11 mouse cellular contexts compared by ENCODE assay signal in genomic region chrX:152146691-152147090, GRCm38 (mm10). TPM values are rescaled to one million over a fixed set of nuclear protein-coding genes. Genes with fewer than 3 reads are reported as not detected.
DNase-seq lines count a peak whose midpoint lies in the region; ATAC-seq and TF ChIP-seq lines count a peak whose summit lies in the region.
"Had no signal": no experiment of that assay in that cellular context is flagged by ENCODE, and none has a peak within 500 bp of the region (broad histone marks: within the 10 kb centered on the region; RNA-seq: fewer than 3 reads in every experiment).

No protein-coding gene starts in this region.

- WGBS in forebrain, postnatal 0 days, result 64% methylated on average over 2 of the region's 2 CpGs
- WGBS in forebrain, embryonic 10.5 days, result 79% methylated on average over 2 of the region's 2 CpGs
- 65% methylated on average over 2 of the region's 2 CpGs for WGBS in midbrain, postnatal 0 days

- no peaks in the 10 kb centered on the region for H3K36me3 ChIP-seq in forebrain, postnatal 0 days (ENCODE audit: insufficient read depth)
- H3K36me3 ChIP-seq in forebrain, embryonic 10.5 days (replicated peaks), result no peaks in the 10 kb centered on the region
- no peaks in the 10 kb centered on the region for H3K36me3 ChIP-seq in midbrain, postnatal 0 days (ENCODE audit: insufficient read depth, low read length)
- H3K36me3 ChIP-seq: embryonic facial prominence, embryonic 12.5 days; limb, embryonic 12.5 days had no signal

- intact Hi-C loops in left cerebral cortex, adult 2 months (cut with DNase I), result loop anchor here (2.0 to 5.0 kb wide), 5 partner anchors 16 to 144 kb away; partner anchors contain the start of genes Hsd17b10, Ribc1 and Smc1a

- TF ChIP-seq CTCF in forebrain, postnatal 0 days (IDR thresholded peaks at IDR 0.05; ENCODE audit: low read depth), result no peak
- no peak for TF ChIP-seq CTCF in left cerebral cortex, adult 2 months (IDR thresholded peaks at IDR 0.05)
- TF ChIP-seq CTCF in midbrain, postnatal 0 days (IDR thresholded peaks at IDR 0.05), result no peak

- H3K4me3 ChIP-seq in forebrain, postnatal 0 days (ENCODE audit: low read depth, low read length), result no peak overlapping the region
- H3K4me3 ChIP-seq in forebrain, embryonic 10.5 days, result no peak overlapping the region
- peak overlapping the region; percentile 65 for H3K4me3 ChIP-seq in left cerebral cortex, adult 2 months
- H3K4me3 ChIP-seq in midbrain, postnatal 0 days (ENCODE audit: low read depth, low read length), result peak overlapping the region; percentile 64
- H3K4me3 ChIP-seq: embryonic facial prominence, embryonic 12.5 days; limb, embryonic 12.5 days had no signal

- H3K27ac ChIP-seq in forebrain, postnatal 0 days (ENCODE audit: low read depth, low read length), result no peak overlapping the region
- no peak overlapping the region for H3K27ac ChIP-seq in forebrain, embryonic 10.5 days
- H3K27ac ChIP-seq in left cerebral cortex, adult 2 months, result peak overlapping the region; percentile 82
- H3K27ac ChIP-seq in midbrain, postnatal 0 days (ENCODE audit: low read depth, low read length), result no peak overlapping the region
- H3K27ac ChIP-seq: embryonic facial prominence, embryonic 12.5 days; heart, adult 2 months; limb, embryonic 12.5 days had no signal

- H3K4me2 ChIP-seq in forebrain, postnatal 0 days (ENCODE audit: low read depth), result peak overlapping the region; percentile 65
- H3K4me2 ChIP-seq in midbrain, postnatal 0 days (ENCODE audit: low read depth, low read length, poor library complexity, severe bottlenecking), result peak overlapping the region; percentile 60

- H3K9me3 ChIP-seq in forebrain, postnatal 0 days (ENCODE audit: low read length), result no peaks in the 10 kb centered on the region
- H3K9me3 ChIP-seq in forebrain, embryonic 10.5 days, result no peaks in the 10 kb centered on the region
- no peaks in the 10 kb centered on the region for H3K9me3 ChIP-seq in midbrain, postnatal 0 days (ENCODE audit: low read length)
- H3K9me3 ChIP-seq: embryonic facial prominence, embryonic 12.5 days; limb, embryonic 12.5 days had no signal

- H3K27me3 ChIP-seq in forebrain, postnatal 0 days (ENCODE audit: insufficient read depth, low read length), result no peaks in the 10 kb centered on the region
- peaks cover 100% of the 10 kb centered on the region for H3K27me3 ChIP-seq in forebrain, embryonic 10.5 days (ENCODE audit: poor library complexity, severe bottlenecking)
- H3K27me3 ChIP-seq in midbrain, postnatal 0 days (ENCODE audit: insufficient read depth, low read length), result peaks cover 43% of the 10 kb centered on the region

- no peak for DNase-seq in forebrain, postnatal 0 days
- DNase-seq in forebrain, embryonic 10.5 days (ENCODE audit: extremely low spot score, low spot score), result no peak
- DNase-seq in left cerebral cortex, adult 2 months (ENCODE audit: extremely low spot score in 1 of 2, low spot score in 2 of 2), result no peak
- no peak for DNase-seq in left cerebral cortex, adult 9 months (ENCODE audit: low spot score in 2 of 2)
- peak; percentile 38 to 70 for DNase-seq in cerebellum, postnatal 25 days
- DNase-seq in midbrain, postnatal 0 days (ENCODE audit: low spot score), result no peak
- no peak for DNase-seq in testis, postnatal 14 days (ENCODE audit: low spot score)
- no peak for DNase-seq in adrenal gland, postnatal 10 days

- H3K4me1 ChIP-seq in forebrain, postnatal 0 days (ENCODE audit: insufficient read depth), result no peaks in the 10 kb centered on the region
- peaks cover 8% of the 10 kb centered on the region; the same call in 1 of the 2 replicates for H3K4me1 ChIP-seq in forebrain, embryonic 10.5 days
- H3K4me1 ChIP-seq in midbrain, postnatal 0 days (ENCODE audit: insufficient read depth, low read length), result peaks cover 4% of the 10 kb centered on the region; the same call in 1 of the 2 replicates
- H3K4me1 ChIP-seq: embryonic facial prominence, embryonic 12.5 days; limb, embryonic 12.5 days had no signal

- H3K9ac ChIP-seq in forebrain, postnatal 0 days, result no peak overlapping the region; the same call in 1 of the 2 replicates
- no peak overlapping the region for H3K9ac ChIP-seq in midbrain, postnatal 0 days (replicated peaks; ENCODE audit: low read length, poor library complexity, severe bottlenecking)
- H3K9ac ChIP-seq: embryonic facial prominence, embryonic 12.5 days; limb, embryonic 12.5 days had no signal

- no peak for ATAC-seq in forebrain, postnatal 0 days
- ATAC-seq in midbrain, postnatal 0 days (ENCODE audit: low FRiP score), result no peak

RNA-seq across cellular contexts. Expression of gene Iqsec2, which starts 2.6 kb away (rescaled TPM):
- total RNA-seq in forebrain, postnatal 0 days (2014; rRNA removed), result 15.9 and 23.2 TPM in 2 replicates
- 6.8 and 7.5 TPM in 2 replicates for polyA plus RNA-seq in forebrain, postnatal 0 days (2015; fragmentation: Nextera tagmentation; extraction: Ambion mirVana)
- polyA plus RNA-seq in forebrain, embryonic 10.5 days (2016; fragmentation: Nextera tagmentation; extraction: Ambion mirVana), result 1.3 and 1.4 TPM in 2 replicates
- total RNA-seq in left cerebral cortex, adult 2 months (2021), result 100 to 1,000 TPM; 152 to 155 TPM
- total RNA-seq in midbrain, postnatal 0 days (2014; rRNA removed), result 23.2 and 28.6 TPM in 2 replicates
- 7.3 and 7.7 TPM in 2 replicates for polyA plus RNA-seq in midbrain, postnatal 0 days (2015; fragmentation: Nextera tagmentation; extraction: Ambion mirVana)
- total RNA-seq in adrenal gland, postnatal 10 days (2021), result 10 to 100 TPM; 25.3 to 30.0 TPM

Comparison
In these comparisons a context has a peak if more than half of its experiments do, and no peak if none do; other contexts are left out.
1. DNase-seq: peak in cerebellum, postnatal 25 days (2 of 2); none in forebrain, postnatal 0 days (single experiment), forebrain, embryonic 10.5 days (single experiment), left cerebral cortex, adult 2 months (0 of 2), left cerebral cortex, adult 9 months (0 of 2), midbrain, postnatal 0 days (single experiment), testis, postnatal 14 days (single experiment) and adrenal gland, postnatal 10 days (single experiment).
2. H3K4me3 ChIP-seq: peak in left cerebral cortex, adult 2 months (single experiment) and midbrain, postnatal 0 days (single experiment); none in forebrain, postnatal 0 days (single experiment) and forebrain, embryonic 10.5 days (single experiment).